Mouse (Mus musculus) neutrophil, adult 65 days (primary cell): ENCODE results near the gene Gm11565. TPM values are rescaled to one million over a fixed set of nuclear protein-coding genes. Genes with fewer than 3 reads are reported as not detected.

ENCODE experiments used
- total RNA-seq: library from RNA; stranded (reverse); gene quantifications from 2 replicates; pipeline ENCODE4 v1.2.4, GENCODE M21; 2023

Gm11565 gene
- not detected in 2 replicates for total RNA-seq

GRCm38 (mm10) chr11:99914451-99914850 is at the start of gene Gm11565:
Gene Gm11565, plus strand, starts transcription at chr11:99914751.

DNA sequence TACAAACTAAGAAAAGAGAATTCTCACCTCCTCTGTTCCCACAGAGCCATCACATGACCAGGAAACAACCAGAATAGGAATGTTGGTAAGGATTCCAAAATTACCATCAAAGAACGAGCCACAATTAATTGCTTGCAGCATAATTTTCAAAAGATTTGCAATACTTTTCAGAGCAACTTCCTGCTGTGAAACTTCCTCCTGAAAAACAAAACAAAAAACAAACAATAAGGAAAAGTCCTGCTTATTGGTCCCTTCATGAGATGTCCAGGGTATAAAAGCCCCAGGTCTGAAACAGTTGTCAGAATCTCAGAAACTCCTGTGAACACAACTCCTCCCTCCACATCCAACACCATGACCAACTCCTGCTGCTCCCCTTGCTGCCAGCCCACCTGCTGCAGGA is 41.5 kb upstream of the Gm11565 start, which contains the start of gene Krtap9-1:
Krtap9-1 (plus strand) TSS at position 301 of the 400 bp plus-strand sequence.

GRCm38 (mm10) chr11:99878887-99879286 is 35.7 kb upstream of the Gm11565 start, which contains the start of gene Gm11567:
Gene Gm11567, plus strand, starts transcription at chr11:99879187.

DNA sequence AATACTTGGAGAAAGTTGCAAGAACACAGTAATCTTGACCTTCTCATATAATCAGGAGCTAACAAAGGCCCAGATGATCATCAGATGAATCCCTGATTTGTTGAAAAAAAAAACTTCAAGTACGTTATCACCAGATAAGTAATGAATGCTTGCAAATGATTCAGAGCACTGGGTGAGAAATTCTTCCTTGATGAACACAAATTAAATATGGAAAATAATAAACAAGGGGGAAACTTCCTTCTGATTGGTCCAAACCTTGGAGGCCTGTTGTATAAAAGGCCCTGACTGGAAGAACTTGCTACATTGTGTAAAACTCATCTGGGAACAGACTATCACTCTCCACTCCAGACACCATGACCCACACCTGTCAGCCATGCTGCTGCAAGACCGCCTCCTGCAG is 6.9 kb upstream of the Gm11565 start, which contains the start of gene Krtap31-1:
Krtap31-1 (plus strand) TSS at position 301 of the 400 bp plus-strand sequence.

DNA sequence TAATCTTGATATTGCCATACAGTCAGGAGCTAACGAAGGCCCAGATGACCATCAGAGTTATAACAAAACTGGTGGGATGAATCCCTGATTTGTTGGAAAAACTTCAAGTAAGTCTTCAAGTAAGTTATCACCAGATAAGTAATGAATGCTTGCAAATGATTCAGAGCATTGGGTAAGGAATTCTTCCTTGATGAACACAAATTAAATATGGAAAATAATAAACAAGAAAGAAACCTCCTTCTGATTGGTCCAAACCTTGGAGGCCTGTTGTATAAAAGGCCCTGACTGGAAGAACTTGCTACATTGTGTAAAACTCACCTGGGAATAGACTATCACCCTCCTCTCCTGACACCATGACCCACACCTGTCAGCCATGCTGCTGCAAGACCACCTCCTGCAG is 21.4 kb downstream of the Gm11565 start, which contains the start of gene Krtap31-2:
Krtap31-2 (plus strand) TSS at position 301 of the 400 bp plus-strand sequence.

GRCm38 (mm10) chr11:99948175-99948574 is 33.6 kb downstream of the Gm11565 start, which contains the start of gene Krtap9-5:
Gene Krtap9-5, plus strand, starts transcription at chr11:99948475.

Other genes with a start within 250 kb of the Gm11565 start
- not detected in 2 replicates for gene Krtap4-6, start 248.8 kb upstream of the Gm11565 start, total RNA-seq
- not detected in 2 replicates for gene Gm14190, start 224.0 kb upstream of the Gm11565 start, total RNA-seq
- gene Gm14180, start 180.5 kb upstream of the Gm11565 start, total RNA-seq, result not detected in 2 replicates
- not detected in 2 replicates for gene Gm11595, start 141.8 kb upstream of the Gm11565 start, total RNA-seq
- gene Krtap4-8, start 134.0 kb upstream of the Gm11565 start, total RNA-seq, result not detected in 2 replicates
- not detected in 2 replicates for gene Krtap4-9, start 129.6 kb upstream of the Gm11565 start, total RNA-seq
- not detected in 2 replicates for gene Gm11596, start 121.3 kb upstream of the Gm11565 start, total RNA-seq
- not detected in 2 replicates for gene Gm11569, start 115.8 kb upstream of the Gm11565 start, total RNA-seq
- gene Gm11554, start 110.3 kb upstream of the Gm11565 start, total RNA-seq, result not detected in 2 replicates
- gene Krtap4-13, start 104.9 kb upstream of the Gm11565 start, total RNA-seq, result not detected in 2 replicates
- gene Gm11564, start 99.1 kb upstream of the Gm11565 start, total RNA-seq, result not detected in 2 replicates
- gene 2300003K06Rik, start 76.7 kb upstream of the Gm11565 start, total RNA-seq, result not detected in 2 replicates
- gene Krtap4-16, start 63.1 kb upstream of the Gm11565 start, total RNA-seq, result not detected in 2 replicates
- not detected in 2 replicates for gene Gm11568, start 56.8 kb upstream of the Gm11565 start, total RNA-seq
- not detected in 2 replicates for gene Gm11559, start 50.3 kb upstream of the Gm11565 start, total RNA-seq
- not detected in 2 replicates for gene Krtap9-1, start 41.4 kb upstream of the Gm11565 start, total RNA-seq
- not detected in 2 replicates for gene Gm11567, start 35.6 kb upstream of the Gm11565 start, total RNA-seq
- not detected in 2 replicates for gene Krtap31-1, start 6.8 kb upstream of the Gm11565 start, total RNA-seq
- not detected in 2 replicates for gene Krtap31-2, start 21.5 kb downstream of the Gm11565 start, total RNA-seq
- gene Krtap9-5, start 33.7 kb downstream of the Gm11565 start, total RNA-seq, result not detected in 2 replicates
- not detected in 2 replicates for gene Krtap29-1, start 64.3 kb downstream of the Gm11565 start, total RNA-seq
- gene Krtap16-1, start 71.8 kb downstream of the Gm11565 start, total RNA-seq, result not detected in 2 replicates
- gene Krtap17-1, start 79.2 kb downstream of the Gm11565 start, total RNA-seq, result not detected in 2 replicates
- gene Krt33a, start 101.5 kb downstream of the Gm11565 start, total RNA-seq, result not detected in 2 replicates
- not detected in 2 replicates for gene Krt33b, start 115.1 kb downstream of the Gm11565 start, total RNA-seq
- gene Krt34, start 126.8 kb downstream of the Gm11565 start, total RNA-seq, result not detected in 2 replicates
- not detected in 2 replicates for gene Krt31, start 135.8 kb downstream of the Gm11565 start, total RNA-seq
- gene Krt32, start 173.5 kb downstream of the Gm11565 start, total RNA-seq, result not detected in 2 replicates
- not detected in 2 replicates for gene Krt35, start 181.5 kb downstream of the Gm11565 start, total RNA-seq
- not detected in 2 replicates for gene Krt36, start 190.9 kb downstream of the Gm11565 start, total RNA-seq
- not detected in 2 replicates for gene Krt13, start 206.8 kb downstream of the Gm11565 start, total RNA-seq
- not detected in 2 replicates for gene Krt15, start 221.2 kb downstream of the Gm11565 start, total RNA-seq
- gene Krt19, start 233.9 kb downstream of the Gm11565 start, total RNA-seq, result not detected in 2 replicates